Mouse (Mus musculus) heart, postnatal 0 days (tissue): ENCODE measurements around the gene Elof1. TPM values are rescaled to one million over a fixed set of nuclear protein-coding genes. Genes with fewer than 3 reads are reported as not detected.

Experiments
- ATAC-seq: fragments of 200-750 bp; cut with Nextera tagmentation; 2 replicates; pipeline ENCODE4 v1.8.0; 2017; ENCODE audit warnings: low read depth, moderate number of reproducible peaks, moderate library complexity; ENCODE audit not compliant: insufficient read depth
- DNase-seq: peaks from one replicate; pipeline ENCODE4 v3.0.0-alpha.2; 2016; ENCODE audit warnings: low spot score
- H3K27ac ChIP-seq: fragments of 300-500 bp; sonication (generic); 2 replicates; pipeline ENCODE4 v1.5.1; 2014; ENCODE audit warnings: low read depth, mild to moderate bottlenecking
- H3K27me3 ChIP-seq: fragments of 300-500 bp; sonication (generic); 2 replicates; pipeline ENCODE4 v1.6.1; 2014; ENCODE audit warnings: low read length, mixed read lengths; ENCODE audit not compliant: control insufficient read depth, insufficient read depth
- H3K36me3 ChIP-seq: fragments of 300-500 bp; sonication (generic); replicated peaks from 2 replicates; pipeline ENCODE4 v1.6.1; 2014; ENCODE audit warnings: low read length, mixed read lengths; ENCODE audit not compliant: control insufficient read depth, insufficient read depth
- H3K4me1 ChIP-seq: fragments of 300-500 bp; sonication (generic); 2 replicates; pipeline ENCODE4 v1.6.1; 2014; ENCODE audit warnings: antibody characterized with exemption; ENCODE audit not compliant: control insufficient read depth, insufficient read depth
- H3K4me2 ChIP-seq: fragments of 300-500 bp; sonication (generic); 2 replicates; pipeline ENCODE4 v1.6.1; 2014; ENCODE audit warnings: low read depth, mild to moderate bottlenecking, low read length, moderate library complexity
- H3K4me3 ChIP-seq: fragments of 300-500 bp; sonication (generic); 2 replicates; pipeline ENCODE4 v1.5.1; 2014; ENCODE audit warnings: low read depth, low read length
- H3K9ac ChIP-seq: fragments of 300-500 bp; sonication (generic); replicated peaks from 2 replicates; pipeline ENCODE4 v1.6.1; 2014; ENCODE audit warnings: low read depth, low read length, mixed read lengths
- H3K9me3 ChIP-seq: fragments of 300-500 bp; sonication (generic); replicated peaks from 2 replicates; pipeline ENCODE4 v1.6.1; 2016; ENCODE audit warnings: low read length; ENCODE audit not compliant: control insufficient read depth
- CTCF ChIP-seq: IDR thresholded peaks from 2 replicates; pipeline ENCODE4 v1.5.1; 2016; ENCODE audit warnings: antibody characterized with exemption, control low read depth, low read depth
- EP300 ChIP-seq: IDR thresholded peaks from 2 replicates; pipeline ENCODE4 v1.6.1; 2016; ENCODE audit warnings: antibody characterized with exemption, low read depth
- WGBS: fragments of 180-500 bp; shearing (Covaris S2); extraction: QIAGEN DNeasy Blood & Tissue Kit; methylation state at CpG from one replicate; pipeline ENCODE4 v1.1.7; 2014; 5-methylcytosine and 5-hydroxymethylcytosine counted together
- polyA plus RNA-seq: library from polyadenylated mRNA; unstranded; fragments of >200 nt; fragmentation: Nextera tagmentation; extraction: Ambion mirVana; gene quantifications from 2 replicates; pipeline ENCODE4 v1.2.1, GENCODE M21; 2015
- total RNA-seq: library from RNA; depleted of rRNA; stranded (reverse); fragments of >200 nt; gene quantifications from 2 replicates; pipeline ENCODE4 v1.2.3, GENCODE M21; 2014; ENCODE audit warnings: low replicate concordance; rRNA removed

Gene Elof1
- total RNA-seq, result 86.6 and 132 TPM in 2 replicates
- polyA plus RNA-seq, result 82.3 and 89.1 TPM in 2 replicates

DNA sequence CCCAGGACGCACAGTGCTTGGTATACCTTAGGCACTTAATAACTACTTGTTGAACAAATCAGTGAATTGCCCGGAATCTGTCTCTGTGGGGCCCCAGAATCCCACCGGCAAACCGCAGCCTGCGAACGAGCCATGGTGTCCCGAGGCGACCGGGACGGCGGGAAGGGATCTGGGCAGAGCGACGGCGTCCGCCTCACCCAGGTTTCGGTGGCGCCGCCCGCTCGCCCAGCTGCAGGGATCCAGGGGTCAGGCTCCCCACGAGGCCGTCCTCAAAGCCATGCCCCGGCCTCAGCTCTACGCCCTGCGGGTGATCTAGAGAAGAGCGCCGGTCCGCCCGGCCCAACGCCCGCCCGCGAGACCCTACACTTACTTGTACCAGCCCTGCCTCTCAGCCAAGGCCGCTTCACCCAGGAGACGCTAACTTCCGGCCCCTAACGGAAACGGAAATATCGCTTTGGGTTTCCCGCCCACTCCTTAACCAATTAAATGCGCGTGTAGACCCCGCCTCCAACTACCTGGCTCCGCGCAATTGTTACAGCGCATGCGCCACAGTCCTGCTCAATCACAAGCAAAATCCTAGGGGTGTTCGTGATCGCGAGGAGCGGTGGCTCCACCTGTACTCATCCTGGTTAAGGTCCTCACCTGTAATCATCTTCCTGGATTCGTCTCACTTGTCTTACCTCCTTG lies at the start of gene Elof1:
Elof1 (minus strand) TSS at position 433 of the 687 bp plus-strand sequence.
- peak; percentile 92 for ATAC-seq
- TF ChIP-seq EP300 (peak; percentile 46; the same call in 1 of the 2 replicates), CTCF (0 out of 2 replicates have a peak, but pooled peaks have one; percentile 3)
- Histone ChIP-seq H3K4me1 (no peaks in the 10 kb centered on the region), H3K9me3 (no peaks in the 10 kb centered on the region), H3K4me2 (peak within 1 kb of the TSS; percentile 89), H3K27me3 (no peaks in the 10 kb centered on the region), H3K36me3 (peaks cover 20% of the 10 kb centered on the region), H3K4me3 (peak within 1 kb of the TSS; percentile 87), H3K9ac (peak within 1 kb of the TSS; percentile 83), H3K27ac (peak within 1 kb of the TSS; percentile 69)
- DNase-seq, result peak; percentile 94
- under 1% methylated on average over 52 of the region's 52 CpGs for WGBS

DNA sequence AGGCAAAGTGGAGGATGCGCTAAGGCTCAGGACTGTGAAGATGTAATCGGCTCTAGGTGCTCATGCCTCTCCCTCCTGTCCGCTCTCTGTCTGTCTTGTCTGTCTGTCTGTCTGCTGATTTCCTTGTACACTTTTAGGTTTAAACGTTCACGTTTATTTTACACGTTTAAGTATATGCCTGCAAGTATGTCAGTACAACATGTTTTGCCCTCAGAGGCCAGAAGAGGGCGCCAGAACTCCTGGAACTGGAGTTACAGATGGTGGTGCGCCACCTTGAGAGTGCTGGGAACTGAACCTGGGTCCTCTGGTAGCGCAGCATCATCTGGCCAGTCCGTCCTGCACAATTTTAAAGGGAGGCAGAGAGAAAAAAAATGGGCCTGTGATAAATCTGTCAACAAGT lies 49.7 kb upstream of the Elof1 start:
- no peak for ATAC-seq
- Histone ChIP-seq H3K4me3 (no peak overlapping the region), H3K9ac (no peak overlapping the region), H3K27ac (no peak overlapping the region), H3K27me3 (0 out of 2 replicates have a peak, but pooled peaks cover 4% of the 10 kb centered on the region), H3K9me3 (0 out of 2 replicates have a peak, but pooled peaks cover 6% of the 10 kb centered on the region), H3K36me3 (no peaks in the 10 kb centered on the region), H3K4me1 (no peaks in the 10 kb centered on the region), H3K4me2 (no peak overlapping the region)
- WGBS, result 82% methylated on average over 10 of the region's 10 CpGs
- no peak for TF ChIP-seq CTCF
- no peak for TF ChIP-seq EP300
- no peak for DNase-seq

DNA sequence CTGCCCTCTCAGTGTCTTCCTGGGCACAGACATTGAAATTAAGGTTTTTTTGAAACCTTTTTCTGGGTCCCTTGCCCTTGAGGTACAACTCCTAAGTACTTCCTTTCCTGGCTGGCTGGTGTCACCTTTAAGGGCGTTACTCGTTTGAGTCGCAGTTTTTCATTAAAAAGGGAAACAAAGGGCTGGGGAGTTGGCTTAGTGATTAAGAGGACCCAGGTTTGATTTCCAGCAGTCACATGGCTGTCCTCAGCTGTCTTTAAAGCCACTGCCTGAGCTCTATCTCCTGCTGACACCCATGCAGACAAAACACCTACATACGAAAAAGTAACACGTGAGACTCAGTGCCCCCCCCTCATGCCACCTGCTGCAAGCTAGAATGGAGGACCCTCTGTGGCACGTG lies 49.0 kb upstream of the Elof1 start:
- ATAC-seq, result no peak

DNA sequence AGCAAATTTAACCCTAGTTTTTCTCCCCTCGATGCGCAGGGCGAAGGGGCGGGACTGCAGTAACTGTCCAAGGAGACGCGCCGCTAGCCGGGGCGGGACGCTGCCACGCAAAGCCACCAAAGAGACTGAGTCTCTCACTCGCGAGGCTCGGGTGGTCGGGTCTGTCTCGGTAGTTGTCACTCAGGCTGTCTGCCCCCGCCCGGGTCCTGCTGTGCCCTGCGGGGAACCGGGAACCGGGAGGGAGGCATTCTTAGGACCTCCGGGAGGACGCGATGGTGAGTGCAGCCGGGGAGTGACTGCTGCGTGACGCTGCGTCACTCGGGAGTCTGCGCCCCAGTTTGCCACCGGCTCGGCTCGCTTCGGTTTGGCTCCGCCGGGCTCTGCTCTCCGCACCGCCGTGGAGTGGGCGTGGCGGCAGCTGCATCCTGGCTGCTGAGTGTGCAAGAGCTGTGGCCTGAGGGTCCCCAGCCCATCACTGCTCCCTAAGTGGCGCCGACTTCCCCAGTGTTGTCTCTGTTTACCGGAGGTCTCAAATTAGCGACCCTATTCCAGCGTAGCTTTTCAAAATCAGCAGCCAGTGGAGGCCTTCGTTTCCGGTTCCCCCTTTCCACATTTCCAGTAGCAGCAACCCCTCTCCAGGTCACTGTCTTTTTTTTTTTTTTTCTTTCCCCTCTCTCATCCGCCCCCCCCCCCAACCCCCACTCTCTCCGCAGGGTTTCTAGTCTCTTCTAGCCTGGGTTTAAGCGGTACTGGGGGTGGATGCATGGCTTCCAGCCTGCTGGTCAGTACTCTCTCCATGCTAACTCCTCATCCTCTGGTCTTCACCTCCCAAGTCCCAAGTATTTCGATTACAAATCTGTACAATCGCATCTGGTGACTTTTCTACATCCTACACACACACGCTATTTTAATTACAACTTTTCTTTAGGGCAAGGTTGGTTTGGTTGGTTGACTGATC lies 48.0 kb upstream of the Elof1 start:
- ATAC-seq (peak; percentile 49; the same call in 1 of the 2 replicates), DNase-seq (peak; percentile 23)
- no peak for TF ChIP-seq EP300
- no peak for TF ChIP-seq CTCF
- 0 out of 2 replicates have a peak, but pooled peaks cover 4% of the 10 kb centered on the region for H3K27me3 ChIP-seq
- no peaks in the 10 kb centered on the region for H3K4me1 ChIP-seq
- H3K4me2 ChIP-seq, result peak overlapping the region; percentile 99
- peak overlapping the region; percentile 69 for H3K9ac ChIP-seq
- 4% methylated on average over 50 of the region's 54 CpGs for WGBS
- 0 out of 2 replicates have a peak, but pooled peaks cover 6% of the 10 kb centered on the region for H3K9me3 ChIP-seq
- H3K27ac ChIP-seq, result no peak overlapping the region
- no peaks in the 10 kb centered on the region for H3K36me3 ChIP-seq
- peak overlapping the region; percentile 68 for H3K4me3 ChIP-seq

More for the DNA sequence above, 49.0 kb upstream of the Elof1 start:
- Histone ChIP-seq H3K27me3 (0 out of 2 replicates have a peak, but pooled peaks cover 4% of the 10 kb centered on the region), H3K36me3 (no peaks in the 10 kb centered on the region), H3K4me2 (no peak overlapping the region), H3K4me1 (no peaks in the 10 kb centered on the region), H3K4me3 (no peak overlapping the region), H3K9ac (no peak overlapping the region), H3K27ac (no peak overlapping the region), H3K9me3 (0 out of 2 replicates have a peak, but pooled peaks cover 6% of the 10 kb centered on the region)
- TF ChIP-seq EP300 (no peak), CTCF (no peak)
- DNase-seq, result no peak
- WGBS, result 45% methylated on average over 6 of the region's 6 CpGs

DNA sequence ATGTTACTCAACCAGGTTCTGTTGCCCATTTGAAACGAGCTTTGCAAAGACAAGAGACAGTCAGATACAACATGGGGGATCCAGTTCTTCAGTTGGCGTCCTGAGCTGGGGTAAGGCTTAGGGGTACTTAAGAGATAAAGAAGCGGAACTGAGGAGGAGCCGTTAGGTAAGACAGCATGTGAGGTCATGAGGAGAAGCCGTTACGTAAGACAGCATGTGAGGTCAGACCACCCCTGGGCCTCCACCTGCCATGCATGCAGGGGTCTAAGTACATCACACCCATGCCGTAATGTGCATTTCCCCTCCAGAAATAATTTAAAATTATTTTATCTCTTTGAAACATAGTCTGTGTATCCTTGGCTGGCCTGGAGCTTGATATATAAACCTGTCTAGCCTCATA lies 45.9 kb upstream of the Elof1 start:
- TF ChIP-seq EP300, result no peak
- TF ChIP-seq CTCF, result no peak
- H3K9me3 ChIP-seq, result 0 out of 2 replicates have a peak, but pooled peaks cover 6% of the 10 kb centered on the region
- ATAC-seq, result no peak
- 88% methylated on average over 7 of the region's 7 CpGs for WGBS
- H3K27me3 ChIP-seq, result 0 out of 2 replicates have a peak, but pooled peaks cover 4% of the 10 kb centered on the region
- no peak overlapping the region for H3K27ac ChIP-seq
- no peak overlapping the region for H3K4me2 ChIP-seq
- DNase-seq, result no peak
- H3K9ac ChIP-seq, result no peak overlapping the region
- H3K4me3 ChIP-seq, result no peak overlapping the region
- no peaks in the 10 kb centered on the region; the same call in 1 of the 2 replicates for H3K36me3 ChIP-seq
- no peaks in the 10 kb centered on the region for H3K4me1 ChIP-seq
